Mouse (Mus musculus): ENCODE results near the gene Gtf3a.

DNA sequence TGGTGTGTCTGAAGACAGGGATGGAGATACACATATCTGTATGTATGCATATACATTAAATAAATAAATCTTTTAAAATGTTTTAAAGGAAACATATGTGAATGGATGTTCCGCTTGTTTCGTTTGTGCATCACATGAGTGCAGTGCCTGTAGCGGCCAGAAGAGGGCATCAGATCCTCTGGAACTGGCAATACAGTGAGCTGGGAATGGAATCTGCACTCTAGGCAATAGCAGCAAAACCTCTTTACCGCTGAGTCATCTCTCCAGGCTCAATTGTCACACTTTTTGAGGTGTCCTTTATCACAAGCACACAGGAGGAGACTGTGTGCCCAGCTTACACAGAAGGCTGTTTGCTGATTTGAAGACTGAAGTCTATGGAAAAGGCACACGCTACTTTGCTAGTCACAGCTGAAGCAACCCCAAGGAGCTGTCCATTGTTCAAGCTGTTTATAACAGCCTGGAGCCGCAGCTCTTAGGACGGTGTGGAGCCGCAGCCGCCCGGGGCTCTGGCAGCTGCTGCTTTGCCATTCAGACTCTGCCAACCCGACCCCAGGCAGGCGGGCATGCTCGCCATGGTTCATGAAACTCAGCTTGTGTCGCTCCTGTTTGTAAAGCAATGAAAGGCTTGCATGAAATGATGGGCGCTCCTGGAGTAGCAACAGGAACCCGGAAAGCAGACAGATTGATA is 9.2 kb upstream of the Gtf3a start:
- TF ChIP-seq ZC3H11A (IDR thresholded peaks at IDR 0.05; ENCODE audit: low read depth, low read length) (no peak), E2F4 (IDR thresholded peaks at IDR 0.05; ENCODE audit: insufficient replicate concordance, low read depth, low read length) (no peak), TCF12 (IDR thresholded peaks at IDR 0.05; ENCODE audit: low read depth, low read length) (no peak), CHD2 (IDR thresholded peaks at IDR 0.05; ENCODE audit: low read length) (no peak), MXI1 (IDR thresholded peaks at IDR 0.05; ENCODE audit: low read depth, low read length) (no peak), HCFC1 (IDR thresholded peaks at IDR 0.05; ENCODE audit: low read depth, low read length) (no peak), POLR2A (IDR thresholded peaks at IDR 0.05; ENCODE audit: low read depth, low read length) (no peak), RCOR1 (conservative IDR thresholded peaks at IDR 0.05; ENCODE audit: low read depth, low read length) (no peak)
